Mouse (Mus musculus) myocyte (in vitro differentiated cells): ENCODE data around the gene Ugt1a6b.
"Not testable (repeated sequence)": the region's sequence is repeated elsewhere in the genome, so short reads cannot be mapped to it uniquely, and the experiment has no call there.

Experiments
- CEBPB ChIP-seq: IDR thresholded peaks from 2 replicates; pipeline ENCODE4 v1.6.1; 2011; ENCODE audit warnings: mild to moderate bottlenecking, moderate library complexity; ENCODE audit not compliant: poor library complexity, insufficient read depth, severe bottlenecking
- E2F4 ChIP-seq: IDR thresholded peaks from one replicate; pipeline ENCODE4 v1.6.1; 2011; ENCODE audit warnings: mild to moderate bottlenecking, control low read depth, moderate library complexity; ENCODE audit not compliant: insufficient read depth
- POLR2A ChIP-seq: IDR thresholded peaks from one replicate; pipeline ENCODE4 v1.6.1; 2011; ENCODE audit warnings: low read depth, mild to moderate bottlenecking, control low read depth, moderate library complexity; ENCODE audit not compliant: insufficient read length

GRCm38 (mm10) chr1:88134457-88135011 lies 31.5 kb downstream of the Ugt1a6b start, which contains the start of gene Ugt1a6a:
- peak; percentile 17 for TF ChIP-seq POLR2A
- TF ChIP-seq CEBPB = peak; percentile 55; the same call in 1 of the 2 replicates
- not testable (repeated sequence) for TF ChIP-seq E2F4
